Mouse (Mus musculus) kidney, postnatal 14 days (tissue): Measurements from ENCODE around the gene Aplnr.
A peak's percentile ranks its signal among the peaks of the same experiment; 100 is the strongest.

Experiments used
- DNase-seq: peaks from one replicate; pipeline ENCODE4 v3.0.0; 2022; ENCODE audit warnings: mixed read lengths

Aplnr gene

GRCm38 (mm10) chr2:85136089-85136488, at the start of gene Aplnr:
Gene Aplnr, plus strand, starts transcription at chr2:85136225.
- DNase-seq = peak; percentile 68

GRCm38 (mm10) chr2:85088716-85089646, 47.0 kb upstream of the Aplnr start:
- DNase-seq = peak; percentile 62

DNA sequence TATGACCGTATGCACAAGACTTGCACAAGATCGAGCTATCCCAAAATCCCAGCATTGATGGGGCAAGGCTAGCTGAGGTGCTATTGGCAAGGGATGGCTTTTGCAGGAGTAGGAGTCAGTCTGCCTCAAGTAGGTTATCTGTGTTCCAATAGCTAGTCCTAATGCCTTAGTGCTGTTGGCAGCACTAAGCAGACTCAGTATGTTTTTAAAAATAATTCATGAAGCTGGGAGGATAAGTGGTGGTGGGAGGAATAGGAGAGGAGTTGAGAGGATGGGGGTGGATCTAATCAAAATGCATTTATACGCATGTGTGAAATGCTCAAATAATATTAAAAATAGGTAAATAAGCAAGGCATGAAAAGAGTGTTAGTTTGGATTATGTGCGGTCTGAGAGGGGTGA, 44.7 kb upstream of the Aplnr start:
- no peak for DNase-seq

DNA sequence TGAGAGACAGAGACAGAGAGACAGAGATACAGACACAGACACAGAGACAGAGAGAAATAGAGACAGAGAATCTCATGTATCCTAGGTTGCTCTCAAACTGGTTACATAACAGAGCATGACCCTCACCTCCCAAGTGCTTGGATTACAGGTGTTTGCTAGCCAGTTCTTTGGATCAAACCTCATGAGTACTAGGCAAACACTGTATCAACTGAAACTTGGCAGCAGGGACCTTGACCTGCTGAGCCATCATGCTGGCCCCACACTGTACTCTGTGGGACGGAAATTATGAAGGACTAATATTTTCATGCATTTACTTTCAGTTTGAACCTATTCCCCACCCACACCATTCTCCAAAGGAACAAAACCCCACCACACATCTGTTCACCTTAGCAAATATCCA, 42.6 kb upstream of the Aplnr start:
- DNase-seq = no peak

- DNase-seq = no peak
These were observed 40.1 kb upstream of the Aplnr start for GRCm38 (mm10) chr2:85095906-85096305.

DNA sequence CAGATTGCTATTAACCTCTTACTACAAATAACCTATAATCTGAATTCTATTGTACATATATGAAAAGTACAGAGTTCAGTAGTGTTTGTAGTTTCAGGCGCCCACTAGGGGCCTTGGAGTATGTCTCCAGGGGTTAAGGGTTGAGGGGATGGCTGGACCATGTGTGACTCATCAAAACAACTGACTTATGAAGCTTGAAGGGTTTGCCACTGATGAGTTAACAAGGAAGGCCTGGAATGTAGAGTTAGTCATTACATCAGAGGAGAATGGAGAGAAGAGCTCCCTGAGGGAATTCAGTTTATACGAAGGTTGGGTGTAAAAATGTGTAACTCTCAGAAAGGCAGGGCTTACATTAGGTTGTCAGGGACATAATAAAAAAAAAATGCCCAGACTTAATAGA, 38.0 kb upstream of the Aplnr start:
- no peak for DNase-seq

- peak; percentile 81 for DNase-seq
These were observed 37.1 kb upstream of the Aplnr start for GRCm38 (mm10) chr2:85098824-85099511.

DNA sequence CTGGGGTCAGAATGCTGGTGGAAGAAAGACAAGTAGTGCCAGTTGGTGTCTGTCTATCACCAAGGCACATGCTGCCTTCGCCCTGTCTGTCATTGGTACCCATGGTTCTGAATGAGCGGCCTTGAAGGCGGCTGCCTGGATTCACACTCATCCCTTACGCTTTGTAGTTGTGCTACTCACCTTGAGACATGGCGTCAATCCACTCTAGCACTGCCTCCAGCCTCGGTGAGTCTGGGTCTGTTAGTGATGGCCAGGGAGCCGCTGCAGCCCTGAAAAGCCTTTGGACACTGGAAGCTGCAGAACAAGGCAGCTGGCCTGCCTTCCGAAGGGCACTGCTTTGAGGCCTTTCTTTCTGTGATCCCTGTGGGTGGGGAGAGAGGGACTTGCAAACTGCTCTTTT, 32.8 kb upstream of the Aplnr start:
- no peak for DNase-seq

DNA sequence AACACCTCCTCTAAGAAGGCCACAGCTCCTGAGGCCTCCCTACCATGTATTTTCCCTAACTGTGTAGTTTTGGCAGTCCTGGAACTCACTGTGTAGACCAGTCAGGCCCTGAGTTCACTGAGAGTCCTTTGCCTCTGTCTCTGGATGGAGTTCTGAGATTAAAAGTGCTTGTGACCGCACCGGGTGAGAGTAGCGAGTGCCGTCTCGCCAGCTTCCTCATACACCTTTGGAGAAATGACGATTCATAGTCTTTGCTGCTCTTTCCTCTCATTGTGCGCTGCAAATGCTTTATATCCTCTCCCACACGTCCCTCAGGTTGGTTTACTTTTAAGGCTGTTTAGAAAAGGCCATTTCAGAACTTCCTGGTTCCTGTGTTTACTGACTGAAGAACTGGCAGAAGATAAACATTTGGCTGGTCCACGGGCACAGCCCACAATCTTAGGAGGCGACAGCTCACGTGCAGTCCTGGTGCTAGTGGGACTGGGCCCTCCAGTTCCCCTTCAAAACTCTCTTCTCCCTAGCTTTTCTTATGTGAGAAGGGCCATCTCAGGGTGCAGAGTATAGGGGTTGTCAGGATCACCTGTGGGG, 30.5 kb upstream of the Aplnr start:
- DNase-seq = no peak

DNA sequence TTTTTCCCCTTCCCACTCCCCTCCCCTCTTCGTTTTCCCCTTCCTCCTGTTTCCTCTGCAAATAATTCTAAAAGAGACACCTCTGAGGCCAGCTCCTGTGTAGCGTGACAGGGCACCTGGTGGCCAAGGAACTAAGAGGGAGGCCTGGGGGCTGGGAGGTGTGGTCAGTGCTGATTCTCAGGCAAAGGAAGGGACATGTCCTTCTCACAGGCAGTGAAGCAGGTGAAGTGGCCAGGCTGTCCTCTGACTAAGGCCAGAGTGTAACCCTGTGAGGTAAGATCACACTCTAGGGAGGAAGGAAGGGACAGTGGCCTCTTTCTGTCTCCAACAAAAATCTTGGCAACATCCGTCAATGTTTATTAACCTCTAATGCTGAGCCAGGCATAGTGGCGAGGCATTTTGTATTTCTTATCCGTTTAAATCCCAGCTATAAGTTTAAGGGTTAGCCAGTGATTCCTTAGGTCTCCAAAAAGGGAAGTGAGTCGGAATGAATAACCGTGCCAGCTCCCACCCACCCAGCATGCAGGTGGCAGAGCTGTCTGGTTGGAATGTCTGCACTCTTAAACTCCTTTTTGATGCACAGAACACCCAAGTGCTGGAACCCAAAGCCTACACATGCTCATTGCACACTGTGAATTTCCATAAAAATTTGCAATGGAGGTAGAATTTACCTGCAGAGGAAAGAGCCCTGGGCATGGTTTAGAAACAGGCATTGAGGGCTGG, 29.8 kb upstream of the Aplnr start:
- DNase-seq = no peak

DNA sequence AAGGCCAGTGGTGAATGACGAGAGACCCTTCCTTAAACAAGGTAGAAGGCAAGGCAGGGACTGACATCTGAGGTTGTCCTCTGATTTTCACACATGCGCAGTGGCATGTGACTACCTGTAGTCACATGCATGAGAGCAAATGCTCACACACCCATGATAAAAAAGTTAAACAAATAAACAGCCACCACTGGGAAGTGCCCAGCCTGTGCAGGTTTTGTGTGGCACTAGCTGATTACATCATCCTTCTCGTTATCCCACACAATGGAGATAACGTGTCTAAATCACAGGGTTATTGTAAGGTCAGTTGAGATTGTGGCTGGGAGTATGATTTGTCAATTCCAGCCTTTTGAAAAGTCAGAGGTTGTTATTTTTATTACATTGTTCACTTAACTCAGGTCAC, 29.1 kb upstream of the Aplnr start:
- no peak for DNase-seq

- no peak for DNase-seq
These were observed 25.6 kb upstream of the Aplnr start for GRCm38 (mm10) chr2:85110288-85110875.

GRCm38 (mm10) chr2:85123187-85123868, 12.7 kb upstream of the Aplnr start:
- peak; percentile 49 for DNase-seq

DNA sequence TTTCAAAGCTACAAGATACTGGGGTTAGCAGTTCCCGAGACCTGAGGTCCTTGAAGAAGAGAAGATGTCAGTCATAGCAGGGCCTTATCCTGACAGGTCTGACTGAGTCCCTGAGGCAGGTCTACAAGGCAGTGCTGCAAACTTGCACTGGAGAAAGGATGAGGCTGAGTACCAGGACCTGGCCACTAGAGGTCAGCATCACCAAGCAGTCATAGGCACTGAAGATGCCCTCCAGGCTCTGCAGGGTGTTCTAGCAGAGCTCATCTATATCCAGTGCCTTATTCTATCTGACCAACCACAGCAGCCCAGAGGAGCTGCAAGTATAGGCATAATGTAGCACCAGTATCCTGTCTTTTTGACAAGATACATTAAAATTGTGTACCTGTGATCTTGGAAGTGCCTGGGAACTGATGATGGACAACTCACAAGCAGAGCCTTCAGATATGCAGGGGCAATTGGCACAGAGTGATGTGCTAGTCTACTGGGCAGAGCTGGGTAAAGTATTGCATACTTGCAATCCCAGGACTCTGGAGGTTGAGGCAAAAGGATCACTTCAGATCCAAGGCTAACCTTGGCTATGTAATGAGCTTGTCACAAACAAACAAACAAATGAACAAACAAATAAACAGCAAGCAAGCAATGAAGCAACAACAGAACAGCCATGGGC, 12.0 kb upstream of the Aplnr start:
- peak; percentile 73 for DNase-seq

GRCm38 (mm10) chr2:85129496-85129971, 6.5 kb upstream of the Aplnr start:
- peak; percentile 73 for DNase-seq

DNA sequence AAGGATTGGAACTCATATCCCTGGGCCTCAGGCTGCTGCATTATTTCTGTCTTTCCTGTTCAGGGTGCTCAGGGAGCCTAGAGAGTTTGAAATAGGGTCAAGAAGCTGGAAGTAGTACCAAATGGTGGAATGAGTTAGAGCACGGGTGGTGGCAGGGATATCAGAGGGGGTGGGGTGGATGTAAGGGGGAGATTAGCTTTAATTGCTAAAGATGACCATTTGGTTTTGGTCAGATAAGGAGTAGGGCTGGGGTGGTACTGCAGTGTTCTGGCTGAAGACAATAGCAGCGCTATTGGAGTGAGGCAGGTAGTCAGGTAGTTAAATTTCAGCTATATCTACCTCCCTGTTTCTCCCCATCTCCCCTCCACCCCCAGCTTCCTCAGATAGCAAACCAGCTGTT, 4.8 kb upstream of the Aplnr start:
- no peak for DNase-seq

GRCm38 (mm10) chr2:85131724-85132123, 4.3 kb upstream of the Aplnr start:
- peak; percentile 44 for DNase-seq

- DNase-seq = peak; percentile 24
These were observed 3.8 kb upstream of the Aplnr start for GRCm38 (mm10) chr2:85132204-85132603.

GRCm38 (mm10) chr2:85135099-85135498, 926 bp upstream of the Aplnr start:
- no peak for DNase-seq

GRCm38 (mm10) chr2:85136831-85137520, 951 bp downstream of the Aplnr start:
- DNase-seq = no peak
